Mouse (Mus musculus) duodenum, adult 2 months (tissue): ENCODE data around the gene Ctsf. TPM values are rescaled to one million over a fixed set of nuclear protein-coding genes. Genes with fewer than 3 reads are reported as not detected.

Experiments
- polyA plus RNA-seq: library from polyadenylated mRNA; depleted of rRNA; stranded (reverse); fragments of >200 nt; gene quantifications from 2 replicates; pipeline ENCODE4 v1.2.3, GENCODE M21; 2012; ENCODE audit warnings: low replicate concordance; rRNA removed

Ctsf gene
- polyA plus RNA-seq, result 23.8 and 33.2 TPM in 2 replicates

GRCm38 (mm10) chr19:4854552-4855469, at the start of gene Ctsf:
Ctsf (plus strand) TSS chr19:4855130.

GRCm38 (mm10) chr19:4811063-4811908, 43.6 kb upstream of the Ctsf start, which contains the start of the genes Gm21992 and Rbm14:
Gm21992 (minus strand) TSS chr19:4811612.
Rbm14 (minus strand) TSS chr19:4811634.

GRCm38 (mm10) chr19:4839149-4839548, 15.8 kb upstream of the Ctsf start, which contains the start of the genes Ccs and Ccdc87:
Ccs (minus strand) TSS chr19:4839332.
Ccdc87 (plus strand) TSS chr19:4839366.

GRCm38 (mm10) chr19:4877785-4878184, 22.9 kb downstream of the Ctsf start, which contains the start of gene Actn3:
Actn3 (minus strand) TSS chr19:4877909.

GRCm38 (mm10) chr19:4878405-4879323, 23.7 kb downstream of the Ctsf start, which contains the start of gene Zdhhc24:
Zdhhc24 (plus strand) TSS chr19:4878668.

GRCm38 (mm10) chr19:4905979-4906794, 51.3 kb downstream of the Ctsf start, which contains the start of gene Bbs1:
Bbs1 (minus strand) TSS chr19:4906628.

Other genes starting within 250 kb of the Ctsf start
- gene Lrfn4, start 239.5 kb upstream of the Ctsf start, polyA plus RNA-seq, result 16.3 and 25.3 TPM in 2 replicates
- 89.0 and 128 TPM in 2 replicates for gene Rce1, start 229.5 kb upstream of the Ctsf start, polyA plus RNA-seq
- gene Gm960, start 156.5 kb upstream of the Ctsf start, polyA plus RNA-seq, result 0.21 and 0.38 TPM in 2 replicates
- 0.15 and 0.36 TPM in 2 replicates for gene Sptbn2, start 144.0 kb upstream of the Ctsf start, polyA plus RNA-seq
- gene Rbm4b, start 98.6 kb upstream of the Ctsf start, polyA plus RNA-seq, result 1.6 and 1.9 TPM in 2 replicates
- gene Rbm4, start 61.2 kb upstream of the Ctsf start, polyA plus RNA-seq, result 14.1 and 19.8 TPM in 2 replicates
- 14.3 and 15.5 TPM in 2 replicates for gene Gm21992, start 43.5 kb upstream of the Ctsf start, polyA plus RNA-seq
- 54.4 and 67.9 TPM in 2 replicates for gene Rbm14, start 43.5 kb upstream of the Ctsf start, polyA plus RNA-seq
- gene Ccs, start 15.8 kb upstream of the Ctsf start, polyA plus RNA-seq, result 44.5 and 45.3 TPM in 2 replicates
- 0.05 and 0.20 TPM in 2 replicates for gene Ccdc87, start 15.8 kb upstream of the Ctsf start, polyA plus RNA-seq
- gene Actn3, start 22.8 kb downstream of the Ctsf start, polyA plus RNA-seq, result 0.12 and 0.37 TPM in 2 replicates
- 20.0 and 26.3 TPM in 2 replicates for gene Zdhhc24, start 23.5 kb downstream of the Ctsf start, polyA plus RNA-seq
- gene Bbs1, start 51.5 kb downstream of the Ctsf start, polyA plus RNA-seq, result 0.32 and 2.3 TPM in 2 replicates
- gene Dpp3, start 73.2 kb downstream of the Ctsf start, polyA plus RNA-seq, result 131 and 152 TPM in 2 replicates
- gene Peli3, start 88.0 kb downstream of the Ctsf start, polyA plus RNA-seq, result 1.2 and 1.7 TPM in 2 replicates
- 8.4 and 15.6 TPM in 2 replicates for gene Mrpl11, start 107.0 kb downstream of the Ctsf start, polyA plus RNA-seq
- 0.90 and 1.8 TPM in 2 replicates for gene Npas4, start 135.2 kb downstream of the Ctsf start, polyA plus RNA-seq
- 2.3 and 8.8 TPM in 2 replicates for gene Slc29a2, start 168.7 kb downstream of the Ctsf start, polyA plus RNA-seq
- gene B4gat1, start 183.7 kb downstream of the Ctsf start, polyA plus RNA-seq, result 12.5 and 14.2 TPM in 2 replicates
- 1.3 and 2.9 TPM in 2 replicates for gene AC124502.3, start 183.8 kb downstream of the Ctsf start, polyA plus RNA-seq
- gene Brms1, start 186.2 kb downstream of the Ctsf start, polyA plus RNA-seq, result 37.5 and 52.2 TPM in 2 replicates
- 3.3 and 8.5 TPM in 2 replicates for gene Rin1, start 195.4 kb downstream of the Ctsf start, polyA plus RNA-seq
- 4.6 and 4.9 TPM in 2 replicates for gene Cd248, start 212.9 kb downstream of the Ctsf start, polyA plus RNA-seq
- 3.3 and 3.6 TPM in 2 replicates for gene Tmem151a, start 230.4 kb downstream of the Ctsf start, polyA plus RNA-seq
- gene Yif1a, start 233.4 kb downstream of the Ctsf start, polyA plus RNA-seq, result 254 and 407 TPM in 2 replicates
- gene Cnih2, start 243.4 kb downstream of the Ctsf start, polyA plus RNA-seq, result 2.0 and 3.1 TPM in 2 replicates